Mouse (Mus musculus) testis, adult 2 months (tissue): ENCODE results near the gene Arhgef3.

Experiments used
- CTCF ChIP-seq: fragments of 200-500 bp; IDR thresholded peaks from 2 replicates; pipeline ENCODE4 v1.5.1; 2012; ENCODE audit warnings: low read depth, mild to moderate bottlenecking, inconsistent platforms, low read length, moderate library complexity; ENCODE audit not compliant: control insufficient read depth, insufficient read depth, insufficient replicate concordance
- POLR2A ChIP-seq: fragments of 200-500 bp; IDR thresholded peaks from 2 replicates; pipeline ENCODE4 v1.6.1; 2012; ENCODE audit warnings: low read depth, mild to moderate bottlenecking, inconsistent platforms, low read length, moderate library complexity; ENCODE audit not compliant: control insufficient read depth

GRCm38 (mm10) chr14:27182059-27182458 is 67.4 kb downstream of the Arhgef3 start:
- no peak for TF ChIP-seq CTCF
- no peak for TF ChIP-seq POLR2A
